Mouse (Mus musculus): ENCODE measurements around the gene Gm43517.

- TF ChIP-seq POLR2A (IDR thresholded peaks at IDR 0.05; ENCODE audit: insufficient read depth, low read depth, low read length), result no peak
- TF ChIP-seq EP300 (IDR thresholded peaks at IDR 0.05; ENCODE audit: insufficient read depth, low read depth, low read length), result no peak
Measured at GRCm38 (mm10) chr12:49378920-49379319, 6.1 kb upstream of the Gm43517 start.
